Mouse (Mus musculus): ENCODE results near the gene Olfr743. TPM values are rescaled to one million over a fixed set of nuclear protein-coding genes. Genes with fewer than 3 reads are reported as not detected.
"Not testable (repeated sequence)": the region's sequence is repeated elsewhere in the genome, so short reads cannot be mapped to it uniquely, and the experiment has no call there.

The Olfr743 gene
- not detected in 2 replicates for polyA plus RNA-seq (2015; fragmentation: Nextera tagmentation; extraction: Ambion mirVana)

- Histone ChIP-seq H3K9ac (no peak within 1 kb of the TSS), H3K27me3 (no peaks in the 10 kb centered on the region), H3K4me3 (no peak within 1 kb of the TSS), H3K4me2 (no peak within 1 kb of the TSS), H3K36me3 (no peaks in the 10 kb centered on the region), H3K9me3 (no peaks in the 10 kb centered on the region), H3K4me1 (replicated peaks) (no peaks in the 10 kb centered on the region), H3K27ac (replicated peaks) (no peak within 1 kb of the TSS)
- ATAC-seq (ENCODE audit: low FRiP score, low read depth), result no peak
Observed at GRCm38 (mm10) chr14:50521539-50521938, at the start of gene Olfr743. TSS of gene Olfr743 (plus strand) at chr14:50521839.

GRCm38 (mm10) chr14:50472438-50472837, 49.2 kb upstream of the Olfr743 start, which contains the start of gene Olfr741:
TSS of gene Olfr741 (plus strand) at chr14:50472738.
- 72% methylated on average over 2 of the region's 2 CpGs for WGBS
- H3K27me3 ChIP-seq, result no peaks in the 10 kb centered on the region
- no peak within 1 kb of the TSS for H3K9ac ChIP-seq
- ATAC-seq (ENCODE audit: low FRiP score, low read depth), result no peak
- H3K4me2 ChIP-seq, result no peak within 1 kb of the TSS
- no peak within 1 kb of the TSS for H3K4me3 ChIP-seq
- no peaks in the 10 kb centered on the region for H3K9me3 ChIP-seq
- H3K4me1 ChIP-seq (replicated peaks), result no peaks in the 10 kb centered on the region
- H3K27ac ChIP-seq (replicated peaks), result no peak within 1 kb of the TSS
- no peaks in the 10 kb centered on the region for H3K36me3 ChIP-seq

- no peak overlapping the region for H3K27ac ChIP-seq (replicated peaks)
- H3K36me3 ChIP-seq, result no peaks in the 10 kb centered on the region
- H3K27me3 ChIP-seq, result no peaks in the 10 kb centered on the region
- no peaks in the 10 kb centered on the region for H3K9me3 ChIP-seq
- no peak for ATAC-seq (ENCODE audit: low FRiP score, low read depth)
- 77% methylated on average over 2 of the region's 2 CpGs for WGBS
- no peaks in the 10 kb centered on the region for H3K4me1 ChIP-seq (replicated peaks)
- no peak overlapping the region for H3K4me3 ChIP-seq
- H3K4me2 ChIP-seq, result no peak overlapping the region
- H3K9ac ChIP-seq, result no peak overlapping the region
Observed at GRCm38 (mm10) chr14:50478406-50478805, 43.2 kb upstream of the Olfr743 start.

GRCm38 (mm10) chr14:50503300-50503699, 18.3 kb upstream of the Olfr743 start, which contains the start of gene Olfr742:
TSS of gene Olfr742 (plus strand) at chr14:50503600.
- Histone ChIP-seq H3K4me2 (no peak within 1 kb of the TSS), H3K27ac (replicated peaks) (no peak within 1 kb of the TSS), H3K4me1 (replicated peaks) (no peaks in the 10 kb centered on the region), H3K36me3 (no peaks in the 10 kb centered on the region), H3K9me3 (no peaks in the 10 kb centered on the region), H3K27me3 (no peaks in the 10 kb centered on the region), H3K4me3 (no peak within 1 kb of the TSS), H3K9ac (no peak within 1 kb of the TSS)
- WGBS, result 74% methylated on average over 2 of the region's 2 CpGs
- no peak for ATAC-seq (ENCODE audit: low FRiP score, low read depth)

GRCm38 (mm10) chr14:50552734-50553133, 31.1 kb downstream of the Olfr743 start:
- Histone ChIP-seq H3K9ac (no peak overlapping the region), H3K4me2 (no peak overlapping the region), H3K4me1 (replicated peaks) (no peaks in the 10 kb centered on the region), H3K9me3 (no peaks in the 10 kb centered on the region), H3K36me3 (no peaks in the 10 kb centered on the region), H3K27ac (replicated peaks) (no peak overlapping the region), H3K4me3 (no peak overlapping the region), H3K27me3 (no peaks in the 10 kb centered on the region)
- WGBS, result 96% methylated on average over 2 of the region's 2 CpGs
- ATAC-seq (ENCODE audit: low FRiP score, low read depth), result no peak

GRCm38 (mm10) chr14:50573056-50573455, 51.4 kb downstream of the Olfr743 start:
- 62% methylated on average over 1 of the region's 1 CpGs for WGBS
- H3K4me1 ChIP-seq (replicated peaks); H3K27ac ChIP-seq (replicated peaks); H3K27me3 ChIP-seq; ATAC-seq (ENCODE audit: low FRiP score, low read depth); H3K4me3 ChIP-seq; H3K9me3 ChIP-seq; H3K4me2 ChIP-seq; H3K36me3 ChIP-seq; H3K9ac ChIP-seq: not testable (repeated sequence)

Other genes starting within 250 kb of the Olfr743 start
- gene Olfr732, start 237.6 kb upstream of the Olfr743 start, polyA plus RNA-seq (2015; fragmentation: Nextera tagmentation; extraction: Ambion mirVana), result not detected in 2 replicates
- not detected in 2 replicates for gene Olfr733, start 220.3 kb upstream of the Olfr743 start, polyA plus RNA-seq (2015; fragmentation: Nextera tagmentation; extraction: Ambion mirVana)
- not detected in 2 replicates for gene Olfr734, start 195.1 kb upstream of the Olfr743 start, polyA plus RNA-seq (2015; fragmentation: Nextera tagmentation; extraction: Ambion mirVana)
- gene Olfr735, start 173.0 kb upstream of the Olfr743 start, polyA plus RNA-seq (2015; fragmentation: Nextera tagmentation; extraction: Ambion mirVana), result not detected in 2 replicates
- not detected in 2 replicates for gene Tlr11, start 163.9 kb upstream of the Olfr743 start, polyA plus RNA-seq (2015; fragmentation: Nextera tagmentation; extraction: Ambion mirVana)
- not detected in 2 replicates for gene Olfr736, start 140.7 kb upstream of the Olfr743 start, polyA plus RNA-seq (2015; fragmentation: Nextera tagmentation; extraction: Ambion mirVana)
- not detected in 2 replicates for gene Olfr738, start 114.3 kb upstream of the Olfr743 start, polyA plus RNA-seq (2015; fragmentation: Nextera tagmentation; extraction: Ambion mirVana)
- not detected in 2 replicates for gene Olfr739, start 103.2 kb upstream of the Olfr743 start, polyA plus RNA-seq (2015; fragmentation: Nextera tagmentation; extraction: Ambion mirVana)
- gene Olfr740, start 76.3 kb upstream of the Olfr743 start, polyA plus RNA-seq (2015; fragmentation: Nextera tagmentation; extraction: Ambion mirVana), result not detected in 2 replicates
- not detected in 2 replicates for gene Olfr741, start 49.1 kb upstream of the Olfr743 start, polyA plus RNA-seq (2015; fragmentation: Nextera tagmentation; extraction: Ambion mirVana)
- gene Olfr742, start 18.2 kb upstream of the Olfr743 start, polyA plus RNA-seq (2015; fragmentation: Nextera tagmentation; extraction: Ambion mirVana), result not detected in 2 replicates
- gene Olfr744, start 93.0 kb downstream of the Olfr743 start, polyA plus RNA-seq (2015; fragmentation: Nextera tagmentation; extraction: Ambion mirVana), result not detected in 2 replicates
- not detected in 2 replicates for gene Olfr745, start 117.5 kb downstream of the Olfr743 start, polyA plus RNA-seq (2015; fragmentation: Nextera tagmentation; extraction: Ambion mirVana)
- gene Olfr746, start 125.2 kb downstream of the Olfr743 start, polyA plus RNA-seq (2015; fragmentation: Nextera tagmentation; extraction: Ambion mirVana), result not detected in 2 replicates
- gene Olfr747, start 171.4 kb downstream of the Olfr743 start, polyA plus RNA-seq (2015; fragmentation: Nextera tagmentation; extraction: Ambion mirVana), result not detected in 2 replicates
- not detected in 2 replicates for gene Olfr748, start 185.5 kb downstream of the Olfr743 start, polyA plus RNA-seq (2015; fragmentation: Nextera tagmentation; extraction: Ambion mirVana)
- gene Olfr749, start 223.3 kb downstream of the Olfr743 start, polyA plus RNA-seq (2015; fragmentation: Nextera tagmentation; extraction: Ambion mirVana), result not detected in 2 replicates